Mouse (Mus musculus) layer of hippocampus, postnatal 14 days (tissue): ENCODE results near the gene Lrr1. TPM values are rescaled to one million over a fixed set of nuclear protein-coding genes. Genes with fewer than 3 reads are reported as not detected.

ENCODE experiments used
- microRNA-seq, 2 experiments: library from miRNA; unstranded; fragments of <30 nt; microRNA quantifications; one replicate each; pipeline ENCODE4 v1.2.0; 2021
- total RNA-seq, 2 experiments: library from RNA; stranded (reverse); gene quantifications; 2 replicates each; pipeline ENCODE4 v1.2.3; 2021

Gene Lrr1
- total RNA-seq, 2 experiments from 2014 or later, result 0.65 to 1.3 TPM

Small RNA genes within 50 kb of the gene (microRNA-seq; reads per million reads assigned to microRNA genes)
- gene Gm47287, result 0 reads per million in 2 experiments
- gene Gm47295, result 0.28 to 2.5 reads per million in 2 experiments

Other genes with a start within 250 kb of the Lrr1 start
- 1,000 to 10,000 TPM in 1 of 2 experiments, 100 to 1,000 TPM in 1; 998 to 1,003 TPM for gene Rps29, start 9.6 kb upstream of the Lrr1 start, total RNA-seq
- 100 to 1,000 TPM; 182 to 204 TPM for gene Rpl36al, start 15.3 kb downstream of the Lrr1 start, total RNA-seq
- 10 to 100 TPM; 30.1 to 31.6 TPM for gene Mgat2, start 15.3 kb downstream of the Lrr1 start, total RNA-seq
- 1 to 10 TPM; 4.0 to 7.1 TPM for gene Gm49383, start 28.3 kb downstream of the Lrr1 start, total RNA-seq
- 1 to 10 TPM; 2.2 TPM for gene Dnaaf2, start 29.6 kb downstream of the Lrr1 start, total RNA-seq
- gene Gm49384, start 35.5 kb downstream of the Lrr1 start, total RNA-seq, result 1 to 10 TPM; 3.8 to 4.0 TPM
- under 1 TPM; 0.69 to 0.85 TPM for gene Pole2, start 59.4 kb downstream of the Lrr1 start, total RNA-seq
- 10 to 100 TPM; 12.4 to 13.7 TPM for gene Klhdc1, start 72.4 kb downstream of the Lrr1 start, total RNA-seq
- gene Klhdc2, start 127.9 kb downstream of the Lrr1 start, total RNA-seq, result 100 to 1,000 TPM; 119 to 124 TPM
- 10 to 100 TPM; 41.5 to 43.0 TPM for gene Nemf, start 188.4 kb downstream of the Lrr1 start, total RNA-seq
- gene Arf6, start 203.3 kb downstream of the Lrr1 start, total RNA-seq, result 10 to 100 TPM; 52.7 to 54.7 TPM
- gene Gm9887, start 203.6 kb downstream of the Lrr1 start, total RNA-seq, result 1 to 10 TPM in 1 of 2 experiments, under 1 TPM in 1; 0.58 to 1.1 TPM